Comparison of ENCODE assay signal across 9 mouse cellular contexts in genomic region chr12:72197925-72198486, GRCm38 (mm10). TPM values are rescaled to one million over a fixed set of nuclear protein-coding genes. Genes with fewer than 3 reads are reported as not detected.
DNase-seq lines count a peak whose midpoint lies in the region; ATAC-seq and TF ChIP-seq lines count a peak whose summit lies in the region.
"Had no signal": no experiment of that assay in that cellular context is flagged by ENCODE, and none has a peak within 500 bp of the region (broad histone marks: within the 10 kb centered on the region; RNA-seq: fewer than 3 reads in every experiment).

No protein-coding gene starts in this region.

- H3K27ac ChIP-seq in lung, embryonic 14.5 days (ENCODE audit: low read depth), result no peak overlapping the region
- no peak overlapping the region for H3K27ac ChIP-seq in heart, embryonic 15.5 days
- no peak overlapping the region for H3K27ac ChIP-seq in midbrain, postnatal 0 days (ENCODE audit: low read depth, low read length)
- H3K27ac ChIP-seq: liver, embryonic 15.5 days had no signal

- no peak for TF ChIP-seq CTCF in lung, embryonic 14.5 days (IDR thresholded peaks at IDR 0.05; ENCODE audit: low read depth)
- TF ChIP-seq CTCF in midbrain, postnatal 0 days (IDR thresholded peaks at IDR 0.05), result no peak

- H3K27me3 ChIP-seq in lung, embryonic 14.5 days (ENCODE audit: insufficient read depth, low read length), result no peaks in the 10 kb centered on the region
- H3K27me3 ChIP-seq in heart, embryonic 15.5 days, result no peaks in the 10 kb centered on the region
- no peaks in the 10 kb centered on the region for H3K27me3 ChIP-seq in midbrain, postnatal 0 days (ENCODE audit: insufficient read depth, low read length)
- H3K27me3 ChIP-seq: liver, embryonic 15.5 days had no signal

- 0 out of 2 replicates have a peak, but pooled peaks cover 4% of the 10 kb centered on the region for H3K4me1 ChIP-seq in lung, embryonic 14.5 days (ENCODE audit: insufficient read depth)
- H3K4me1 ChIP-seq in heart, embryonic 15.5 days (replicated peaks), result peaks cover 10% of the 10 kb centered on the region; the same call in 1 of the 2 replicates
- no peaks in the 10 kb centered on the region for H3K4me1 ChIP-seq in midbrain, postnatal 0 days (ENCODE audit: insufficient read depth, low read length)
- H3K4me1 ChIP-seq: liver, embryonic 15.5 days had no signal

- WGBS in lung, embryonic 14.5 days, result 29% methylated on average over 18 of the region's 18 CpGs
- WGBS in heart, embryonic 15.5 days, result 52% methylated on average over 18 of the region's 18 CpGs
- 63% methylated on average over 18 of the region's 18 CpGs for WGBS in midbrain, postnatal 0 days

- peak; percentile 68 for ATAC-seq in lung, embryonic 14.5 days (ENCODE audit: insufficient read depth)
- ATAC-seq in heart, embryonic 15.5 days (replicated peaks; ENCODE audit: insufficient number of reproducible peaks, insufficient read depth, low FRiP score, low read depth), result no peak
- peak; percentile 7; the same call in 1 of the 2 replicates for ATAC-seq in midbrain, postnatal 0 days (ENCODE audit: low FRiP score)
- no peak for ATAC-seq in frontal cortex, adult (ENCODE audit: low TSS enrichment)
- no peak for ATAC-seq in CD4-positive, CD25-positive, alpha-beta regulatory T cell, adult 4 months

- DNase-seq in lung, embryonic 14.5 days, result peak; percentile 61
- DNase-seq in lung, postnatal 25 days (ENCODE audit: low spot score), result no peak
- DNase-seq in embryo, embryonic 11 days, result peak; percentile 62
- DNase-seq in midbrain, postnatal 0 days (ENCODE audit: low spot score), result peak; percentile 73
- DNase-seq in right cerebral cortex, postnatal 36 days (ENCODE audit: low spot score in 2 of 2), result no peak

- H3K9me3 ChIP-seq in lung, embryonic 14.5 days (ENCODE audit: low read depth, low read length), result no peaks in the 10 kb centered on the region
- H3K9me3 ChIP-seq in heart, embryonic 15.5 days (replicated peaks), result no peaks in the 10 kb centered on the region
- no peaks in the 10 kb centered on the region for H3K9me3 ChIP-seq in midbrain, postnatal 0 days (ENCODE audit: low read length)
- H3K9me3 ChIP-seq: liver, embryonic 15.5 days had no signal

- H3K36me3 ChIP-seq in lung, embryonic 14.5 days (ENCODE audit: insufficient read depth), result no peaks in the 10 kb centered on the region
- H3K36me3 ChIP-seq in heart, embryonic 15.5 days, result no peaks in the 10 kb centered on the region
- H3K36me3 ChIP-seq in midbrain, postnatal 0 days (ENCODE audit: insufficient read depth, low read length), result no peaks in the 10 kb centered on the region
- H3K36me3 ChIP-seq: liver, embryonic 15.5 days had no signal

- H3K9ac ChIP-seq in lung, embryonic 14.5 days, result 0 out of 2 replicates have a peak overlapping the region, but pooled peaks have one; percentile 16
- no peak overlapping the region for H3K9ac ChIP-seq in heart, embryonic 15.5 days
- no peak overlapping the region for H3K9ac ChIP-seq in midbrain, postnatal 0 days (replicated peaks; ENCODE audit: low read length, poor library complexity, severe bottlenecking)
- H3K9ac ChIP-seq: liver, embryonic 15.5 days had no signal

- peak overlapping the region; percentile 42 for H3K4me2 ChIP-seq in lung, embryonic 14.5 days
- peak overlapping the region; percentile 5; the same call in 1 of the 2 replicates for H3K4me2 ChIP-seq in heart, embryonic 15.5 days
- no peak overlapping the region for H3K4me2 ChIP-seq in midbrain, postnatal 0 days (ENCODE audit: low read depth, low read length, poor library complexity, severe bottlenecking)
- H3K4me2 ChIP-seq: liver, embryonic 15.5 days had no signal

- peak overlapping the region; percentile 12; the same call in 1 of the 2 replicates for H3K4me3 ChIP-seq in lung, embryonic 14.5 days (ENCODE audit: low read depth, low read length)
- H3K4me3 ChIP-seq in heart, embryonic 15.5 days, result no peak overlapping the region
- no peak overlapping the region for H3K4me3 ChIP-seq in midbrain, postnatal 0 days (ENCODE audit: low read depth, low read length)
- H3K4me3 ChIP-seq: liver, embryonic 15.5 days had no signal

RNA-seq across cellular contexts. Expression of gene Ccdc175, which starts 13.2 kb away (rescaled TPM):
- polyA plus RNA-seq in lung, embryonic 14.5 days (2014; fragmentation: Nextera tagmentation; extraction: Ambion mirVana), result not detected in 2 replicates
- not detected in 2 replicates for polyA plus RNA-seq in heart, embryonic 15.5 days (2015; fragmentation: Nextera tagmentation; extraction: Ambion mirVana)
- total RNA-seq in midbrain, postnatal 0 days (2014; rRNA removed), result not detected in 2 replicates
- 0.06 and 0.07 TPM in 2 replicates for polyA plus RNA-seq in midbrain, postnatal 0 days (2015; fragmentation: Nextera tagmentation; extraction: Ambion mirVana)
- under 1 TPM in 1 of 2 experiments, not detected in 1; 0.20 TPM for polyA plus RNA-seq in CD4-positive, CD25-positive, alpha-beta regulatory T cell, adult 4 months (2017; shearing (Covaris generic))
- polyA plus RNA-seq: liver, embryonic 15.5 days had no signal

Comparison
In these comparisons a context has a peak if more than half of its experiments do, and no peak if none do; other contexts are left out.
1. DNase-seq: peak in lung, embryonic 14.5 days (single experiment), embryo, embryonic 11 days (single experiment) and midbrain, postnatal 0 days (single experiment); none in lung, postnatal 25 days (single experiment) and right cerebral cortex, postnatal 36 days (0 of 2).
2. ATAC-seq: peak in lung, embryonic 14.5 days (single experiment) and midbrain, postnatal 0 days (single experiment); none in heart, embryonic 15.5 days (single experiment), frontal cortex, adult (single experiment) and CD4-positive, CD25-positive, alpha-beta regulatory T cell, adult 4 months (single experiment).